Mouse (Mus musculus) limb, embryonic 15.5 days (tissue): ENCODE measurements around the gene Hsd17b13. TPM values are rescaled to one million over a fixed set of nuclear protein-coding genes. Genes with fewer than 3 reads are reported as not detected.
"Not testable (repeated sequence)": the region's sequence is repeated elsewhere in the genome, so short reads cannot be mapped to it uniquely, and the experiment has no call there.

Experiments used
- ATAC-seq: fragments of 200-750 bp; cut with Nextera tagmentation; 2 replicates; pipeline ENCODE4 v1.8.0; 2017; ENCODE audit warnings: low read depth, moderate TSS enrichment; ENCODE audit not compliant: insufficient number of reproducible peaks, low FRiP score, low TSS enrichment
- H3K27ac ChIP-seq: fragments of 300-500 bp; sonication (generic); 2 replicates; pipeline ENCODE4 v1.5.1; 2015; ENCODE audit warnings: moderate library complexity, mild to moderate bottlenecking, inconsistent platforms
- H3K27me3 ChIP-seq: fragments of 300-500 bp; sonication (generic); 2 replicates; pipeline ENCODE4 v1.6.1; 2015; ENCODE audit warnings: inconsistent platforms
- H3K36me3 ChIP-seq: fragments of 300-500 bp; sonication (generic); 2 replicates; pipeline ENCODE4 v1.6.1; 2015; ENCODE audit warnings: inconsistent platforms
- H3K4me1 ChIP-seq: fragments of 300-500 bp; sonication (generic); 2 replicates; pipeline ENCODE4 v1.6.1; 2015; ENCODE audit warnings: inconsistent platforms
- H3K4me2 ChIP-seq: fragments of 300-500 bp; sonication (generic); 2 replicates; pipeline ENCODE4 v1.6.1; 2015; ENCODE audit warnings: mild to moderate bottlenecking, inconsistent platforms
- H3K4me3 ChIP-seq: fragments of 300-500 bp; sonication (generic); 2 replicates; pipeline ENCODE4 v1.5.1; 2015; ENCODE audit warnings: mild to moderate bottlenecking, inconsistent platforms
- H3K9ac ChIP-seq: fragments of 300-500 bp; sonication (generic); 2 replicates; pipeline ENCODE4 v1.6.1; 2015; ENCODE audit warnings: inconsistent platforms
- H3K9me3 ChIP-seq: fragments of 300-500 bp; sonication (generic); 2 replicates; pipeline ENCODE4 v1.6.1; 2016; ENCODE audit warnings: inconsistent platforms
- WGBS: fragments of 180-500 bp; shearing (Covaris S2); methylation state at CpG from one replicate; pipeline ENCODE4 v1.1.7; 2015; 5-methylcytosine and 5-hydroxymethylcytosine counted together
- polyA plus RNA-seq: library from polyadenylated mRNA; unstranded; fragments of >200 nt; fragmentation: Nextera tagmentation; extraction: Ambion mirVana; gene quantifications from 2 replicates; pipeline ENCODE4 v1.2.1, GENCODE M21; 2015

The Hsd17b13 gene
- polyA plus RNA-seq, 1 experiment from 2014 or later = 0.18 TPM

DNA sequence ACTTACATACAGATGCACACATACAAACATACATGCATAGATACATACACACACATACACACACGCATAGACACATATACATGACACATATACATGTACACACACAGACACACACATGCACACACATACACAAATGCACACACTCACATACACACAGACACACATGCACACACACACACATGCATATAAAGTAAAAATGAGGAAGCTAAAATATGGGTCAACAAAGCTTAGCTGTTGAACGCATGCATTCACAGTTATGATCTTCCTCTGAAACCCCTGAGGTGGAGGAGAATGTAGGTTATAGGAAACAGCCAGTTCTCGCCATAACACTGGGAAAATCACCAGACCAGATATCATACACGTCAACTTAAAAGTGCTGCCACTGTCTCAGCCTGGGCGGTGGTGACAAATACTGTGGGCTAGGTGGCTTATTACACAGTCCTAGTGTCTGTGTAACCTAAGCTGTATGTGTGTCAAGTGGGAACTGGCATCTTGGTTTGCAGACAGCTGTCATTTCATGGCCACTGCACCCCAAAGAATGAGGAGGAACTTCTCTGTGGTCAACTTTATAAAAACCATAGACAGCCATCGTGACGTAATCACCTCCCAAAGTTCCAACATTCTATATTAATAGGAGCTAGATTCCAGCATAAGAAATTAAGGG lies 829 bp upstream of the Hsd17b13 start:
- no peak for ATAC-seq
- Histone ChIP-seq H3K9me3 (no peaks in the 10 kb centered on the region), H3K9ac (no peak overlapping the region), H3K36me3 (no peaks in the 10 kb centered on the region), H3K27me3 (no peaks in the 10 kb centered on the region), H3K4me3 (no peak overlapping the region), H3K4me2 (no peak overlapping the region), H3K4me1 (no peaks in the 10 kb centered on the region), H3K27ac (no peak overlapping the region)
- WGBS = 82% methylated on average over 7 of the region's 7 CpGs

DNA sequence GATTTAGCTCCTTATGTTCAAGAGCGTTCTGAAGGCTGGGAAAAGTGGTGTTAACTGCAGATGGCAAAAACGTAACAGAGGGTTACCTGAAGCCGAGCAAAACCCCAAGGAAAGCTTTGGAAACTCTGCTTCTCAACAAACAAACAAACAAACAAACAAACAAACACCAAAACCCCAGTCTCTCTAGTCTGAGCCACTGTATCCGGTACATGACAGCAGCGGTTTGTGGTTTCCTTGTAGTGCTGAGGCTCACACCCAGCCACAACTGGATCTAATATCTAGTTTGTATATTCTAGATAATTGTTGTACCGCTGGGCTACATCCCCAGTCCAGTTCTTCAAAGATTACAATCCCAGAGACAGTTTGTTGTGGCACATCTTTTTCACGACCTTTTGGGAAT lies 1.5 kb downstream of the Hsd17b13 start:
- no peaks in the 10 kb centered on the region for H3K4me1 ChIP-seq
- H3K9ac ChIP-seq = no peak overlapping the region
- no peaks in the 10 kb centered on the region for H3K36me3 ChIP-seq
- H3K27me3 ChIP-seq = no peaks in the 10 kb centered on the region
- H3K4me2 ChIP-seq = no peak overlapping the region
- no peaks in the 10 kb centered on the region for H3K9me3 ChIP-seq
- ATAC-seq = no peak
- no peak overlapping the region for H3K27ac ChIP-seq
- 75% methylated on average over 7 of the region's 7 CpGs for WGBS
- no peak overlapping the region for H3K4me3 ChIP-seq

DNA sequence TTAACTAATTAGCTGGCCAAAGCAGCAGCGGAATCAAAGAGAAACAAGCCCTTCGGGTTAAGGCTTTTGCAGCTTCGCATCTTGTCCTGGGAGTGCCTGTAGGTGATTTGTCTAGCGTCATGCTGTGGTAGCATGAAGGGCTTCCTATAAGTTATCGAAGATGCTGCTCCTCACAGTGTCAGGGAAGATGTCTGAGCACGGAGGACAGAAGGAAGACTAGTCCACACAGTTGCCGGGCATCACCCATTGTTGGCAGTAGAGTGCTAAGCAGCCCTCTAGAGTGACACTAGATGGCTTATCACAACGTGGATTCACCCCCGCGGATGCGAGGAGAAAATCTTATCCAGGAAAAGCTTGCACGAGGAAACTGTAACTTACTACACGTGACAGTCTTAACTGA lies 4.4 kb downstream of the Hsd17b13 start:
- Histone ChIP-seq H3K27me3 (no peaks in the 10 kb centered on the region), H3K36me3 (no peaks in the 10 kb centered on the region), H3K4me2 (no peak overlapping the region), H3K4me3 (no peak overlapping the region), H3K27ac (no peak overlapping the region), H3K9ac (no peak overlapping the region), H3K9me3 (no peaks in the 10 kb centered on the region), H3K4me1 (no peaks in the 10 kb centered on the region)
- no peak for ATAC-seq
- WGBS = 72% methylated on average over 13 of the region's 13 CpGs

DNA sequence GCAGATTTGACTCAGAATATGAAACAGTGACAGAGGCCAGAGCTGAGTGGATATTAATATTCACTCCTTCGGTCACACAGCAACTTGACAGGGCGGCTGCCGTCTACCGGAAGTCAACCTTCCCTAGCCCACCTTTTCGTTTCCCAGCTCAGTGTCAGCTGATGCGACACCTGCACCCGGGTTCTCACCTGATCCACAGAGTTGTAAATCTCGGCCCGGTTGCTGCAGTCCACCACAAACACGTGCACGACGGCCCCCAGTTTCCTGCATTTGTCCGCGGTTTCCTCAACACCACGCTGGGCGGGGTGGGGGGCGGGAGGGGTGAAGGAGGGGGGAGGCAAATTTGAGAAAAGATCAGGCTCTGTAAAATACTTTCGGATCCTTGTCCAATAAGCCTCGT lies 4.8 kb downstream of the Hsd17b13 start:
- Histone ChIP-seq H3K9me3 (no peaks in the 10 kb centered on the region), H3K27me3 (no peaks in the 10 kb centered on the region), H3K9ac (no peak overlapping the region), H3K36me3 (no peaks in the 10 kb centered on the region), H3K27ac (no peak overlapping the region), H3K4me1 (no peaks in the 10 kb centered on the region), H3K4me2 (peak overlapping the region; percentile 17; the same call in 1 of the 2 replicates), H3K4me3 (no peak overlapping the region)
- 36% methylated on average over 19 of the region's 19 CpGs for WGBS
- ATAC-seq = no peak

DNA sequence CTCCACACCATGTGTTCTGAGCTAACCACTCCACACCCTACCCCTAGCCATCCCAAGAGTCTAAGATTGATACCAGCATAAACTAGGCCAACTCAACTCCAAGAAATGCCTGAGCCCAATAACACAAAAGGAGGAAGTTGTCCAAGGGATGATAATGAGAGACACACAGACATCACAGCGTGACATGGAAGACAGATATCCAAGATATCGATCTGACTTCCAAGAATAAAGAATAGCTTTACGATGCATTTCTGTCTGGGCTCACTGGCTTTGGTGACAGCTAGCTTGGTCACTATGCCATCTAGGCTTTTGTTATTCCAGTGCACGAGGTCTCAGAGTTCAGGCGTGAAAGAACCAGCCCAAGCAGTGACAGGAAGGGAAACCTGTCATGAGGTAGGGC lies 6.2 kb downstream of the Hsd17b13 start:
- Histone ChIP-seq H3K4me3 (no peak overlapping the region), H3K9ac (no peak overlapping the region), H3K9me3 (no peaks in the 10 kb centered on the region), H3K27ac (no peak overlapping the region), H3K36me3 (no peaks in the 10 kb centered on the region), H3K27me3 (no peaks in the 10 kb centered on the region), H3K4me2 (no peak overlapping the region), H3K4me1 (no peaks in the 10 kb centered on the region)
- WGBS = 70% methylated on average over 5 of the region's 5 CpGs
- no peak for ATAC-seq

DNA sequence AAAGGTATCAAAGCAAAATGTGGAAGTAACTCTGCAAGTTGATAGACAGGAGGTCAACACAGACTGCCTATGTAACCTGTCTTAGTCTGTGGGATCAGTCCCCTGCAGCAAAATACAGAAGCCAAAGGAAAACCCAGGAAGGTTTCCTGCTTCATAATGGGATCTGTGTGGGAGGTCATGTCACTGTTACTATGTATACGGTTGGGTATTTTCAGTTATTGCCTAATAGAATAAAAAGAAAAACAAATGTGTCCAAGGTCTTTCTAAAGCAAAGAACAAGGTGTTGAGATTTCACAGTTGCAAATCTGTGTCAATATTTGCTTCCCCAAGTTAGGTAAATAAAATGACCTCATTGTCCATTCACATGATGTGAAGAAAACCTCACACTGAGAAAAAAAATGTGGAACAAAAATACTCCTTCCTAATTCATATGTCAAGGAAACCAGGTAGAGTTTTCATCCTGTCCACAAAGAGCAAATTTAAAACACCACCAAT lies 14.2 kb downstream of the Hsd17b13 start:
- Histone ChIP-seq H3K4me2 (no peak overlapping the region), H3K4me3 (no peak overlapping the region), H3K27me3 (no peaks in the 10 kb centered on the region), H3K9me3 (no peaks in the 10 kb centered on the region), H3K4me1 (no peaks in the 10 kb centered on the region), H3K9ac (no peak overlapping the region), H3K27ac (no peak overlapping the region), H3K36me3 (no peaks in the 10 kb centered on the region)
- WGBS = 68% methylated on average over 1 of the region's 1 CpGs
- ATAC-seq = no peak

DNA sequence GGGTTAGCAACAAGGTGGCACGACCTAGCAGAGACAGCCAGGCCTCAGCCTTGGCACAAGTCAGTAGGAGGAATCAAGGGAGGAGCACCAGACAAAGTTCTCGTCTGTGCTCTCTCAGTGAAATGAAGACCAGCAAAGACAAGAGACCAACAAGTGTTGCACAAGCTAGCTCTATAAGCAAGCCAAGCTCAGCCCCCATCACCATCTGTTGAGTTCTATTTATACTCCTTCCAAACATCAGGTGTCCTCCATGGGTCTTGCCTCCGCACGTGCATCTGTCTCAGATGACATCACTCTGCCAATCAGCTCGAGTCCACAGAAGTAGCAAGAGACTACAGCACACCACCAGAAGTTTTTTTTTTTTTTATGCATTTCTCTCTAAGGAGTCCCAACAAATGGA lies 22.6 kb downstream of the Hsd17b13 start:
- Histone ChIP-seq H3K36me3 (no peaks in the 10 kb centered on the region), H3K4me2 (no peak overlapping the region), H3K4me1 (peaks cover 4% of the 10 kb centered on the region; the same call in 1 of the 2 replicates), H3K9ac (no peak overlapping the region), H3K27me3 (no peaks in the 10 kb centered on the region), H3K27ac (no peak overlapping the region), H3K9me3 (no peaks in the 10 kb centered on the region), H3K4me3 (no peak overlapping the region)
- no peak for ATAC-seq
- WGBS = 71% methylated on average over 5 of the region's 5 CpGs

DNA sequence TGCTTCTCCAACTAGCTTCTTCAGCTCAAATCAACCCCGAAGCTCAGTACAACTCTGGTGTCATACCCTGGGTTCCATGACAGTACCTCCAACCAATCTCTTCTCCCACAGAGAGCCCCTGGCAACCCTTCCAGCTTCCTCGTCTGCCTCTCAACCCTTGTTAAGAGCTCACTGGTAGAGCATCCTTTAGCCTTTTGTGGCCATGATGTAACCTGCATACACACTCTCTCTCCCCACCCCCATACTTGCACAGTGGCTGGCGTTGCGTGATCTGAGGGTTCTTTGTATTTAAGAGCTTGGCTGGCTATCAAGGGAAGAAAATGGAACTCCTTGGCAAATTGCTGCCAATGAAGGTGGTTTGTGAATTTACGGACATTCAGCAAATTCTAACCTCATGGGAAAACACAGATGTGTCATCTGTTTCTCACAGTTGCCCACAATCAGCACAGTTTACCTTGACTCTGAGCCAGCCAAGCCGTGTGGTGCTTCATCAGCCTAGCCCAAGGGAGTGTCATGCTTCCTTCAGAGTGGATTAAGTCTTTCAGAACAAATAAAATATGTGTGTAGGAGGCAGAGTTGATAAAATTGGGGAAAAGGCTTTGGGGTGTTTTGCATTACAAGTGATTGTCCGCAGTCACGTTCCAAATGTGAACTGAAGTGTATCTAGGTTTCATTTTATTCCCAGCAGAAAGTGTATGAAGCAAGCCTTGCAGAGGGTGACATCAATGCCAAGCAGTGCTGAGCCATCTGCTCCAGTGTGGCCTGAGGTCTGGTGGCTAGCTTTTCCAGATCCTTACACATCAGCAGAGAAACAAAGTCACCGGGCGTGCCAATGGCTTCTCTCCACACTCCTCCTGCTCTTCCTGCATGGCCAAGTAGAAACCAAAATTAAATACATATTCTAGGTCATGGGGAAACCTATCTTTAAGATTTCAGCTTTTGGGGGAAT lies 23.8 kb downstream of the Hsd17b13 start:
- peaks cover 4% of the 10 kb centered on the region; the same call in 1 of the 2 replicates for H3K4me1 ChIP-seq
- H3K27ac ChIP-seq = no peak overlapping the region
- no peak overlapping the region for H3K4me2 ChIP-seq
- H3K27me3 ChIP-seq = no peaks in the 10 kb centered on the region
- ATAC-seq = no peak
- no peaks in the 10 kb centered on the region for H3K36me3 ChIP-seq
- H3K9me3 ChIP-seq = no peaks in the 10 kb centered on the region
- 69% methylated on average over 10 of the region's 10 CpGs for WGBS
- H3K4me3 ChIP-seq = no peak overlapping the region
- H3K9ac ChIP-seq = no peak overlapping the region

DNA sequence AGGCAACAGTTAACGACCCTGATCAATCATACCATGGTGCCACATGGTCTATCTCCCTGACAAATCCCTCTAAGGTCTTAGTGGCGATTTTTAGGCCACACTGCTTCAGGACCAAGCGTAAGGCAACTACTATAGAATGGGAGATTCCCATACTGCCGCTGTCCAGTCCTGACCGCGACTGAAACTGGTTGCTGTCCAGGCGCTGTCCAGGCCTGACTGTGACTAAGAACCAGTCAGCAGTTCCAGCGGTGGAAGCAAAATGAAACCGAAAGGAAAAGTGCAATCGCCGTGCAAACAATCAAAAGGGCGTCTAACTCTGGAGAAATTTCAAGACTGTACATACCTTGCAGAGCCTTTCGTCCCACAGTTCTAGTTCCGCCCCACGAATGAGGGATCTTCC lies 27.1 kb downstream of the Hsd17b13 start:
- H3K9me3 ChIP-seq, H3K27ac ChIP-seq, H3K27me3 ChIP-seq, H3K4me2 ChIP-seq, H3K9ac ChIP-seq, H3K4me1 ChIP-seq, H3K4me3 ChIP-seq, ATAC-seq, H3K36me3 ChIP-seq: not testable (repeated sequence)
- 88% methylated on average over 15 of the region's 15 CpGs for WGBS

DNA sequence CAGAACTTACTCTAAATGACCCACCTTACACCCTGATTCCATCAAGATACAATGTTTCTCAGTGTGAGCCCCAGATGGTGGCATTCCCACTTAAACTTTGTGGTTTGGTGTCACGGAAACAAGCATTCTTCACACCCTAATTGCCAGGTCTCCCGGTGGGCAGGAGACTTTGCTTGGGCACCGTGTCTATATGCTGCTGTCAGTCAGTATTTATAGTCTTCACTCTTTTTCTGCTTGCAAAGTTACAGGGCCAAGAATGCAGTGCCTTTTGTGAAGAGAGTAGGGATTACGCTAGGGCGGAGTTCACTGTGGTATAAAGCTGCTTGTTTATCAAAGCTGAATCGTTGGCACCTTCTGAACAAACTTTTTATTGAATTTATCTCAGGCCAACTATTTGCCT lies 34.0 kb downstream of the Hsd17b13 start:
- Histone ChIP-seq H3K4me3 (no peak overlapping the region), H3K4me2 (no peak overlapping the region), H3K4me1 (no peaks in the 10 kb centered on the region), H3K9me3 (no peaks in the 10 kb centered on the region), H3K27ac (no peak overlapping the region), H3K27me3 (no peaks in the 10 kb centered on the region), H3K36me3 (no peaks in the 10 kb centered on the region), H3K9ac (no peak overlapping the region)
- ATAC-seq = no peak
- WGBS = 39% methylated on average over 6 of the region's 6 CpGs

DNA sequence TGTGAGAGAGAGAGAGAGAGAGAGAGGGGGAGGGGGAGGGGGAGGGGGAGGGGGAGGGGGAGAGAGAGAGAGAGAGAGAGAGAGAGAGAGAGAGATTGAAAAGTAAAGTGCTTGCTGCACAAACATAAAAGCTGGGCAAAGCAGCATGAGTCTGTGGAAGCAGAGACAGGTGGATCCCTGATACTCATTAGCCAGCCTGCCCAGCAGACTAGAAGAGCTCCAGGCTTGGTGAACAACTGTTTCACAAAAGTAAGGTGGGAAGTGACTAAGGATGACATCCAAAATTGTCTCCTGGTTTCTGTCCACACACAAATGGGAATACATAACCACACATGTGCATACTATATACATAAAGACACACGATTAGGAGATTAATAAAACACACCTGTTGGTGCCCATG lies 37.4 kb downstream of the Hsd17b13 start:
- no peak overlapping the region for H3K4me2 ChIP-seq
- H3K27me3 ChIP-seq = no peaks in the 10 kb centered on the region
- H3K4me3 ChIP-seq = no peak overlapping the region
- H3K36me3 ChIP-seq = no peaks in the 10 kb centered on the region
- no peaks in the 10 kb centered on the region for H3K9me3 ChIP-seq
- peaks cover 3% of the 10 kb centered on the region; the same call in 1 of the 2 replicates for H3K4me1 ChIP-seq
- no peak for ATAC-seq
- no peak overlapping the region for H3K27ac ChIP-seq
- 56% methylated on average over 1 of the region's 1 CpGs for WGBS
- no peak overlapping the region for H3K9ac ChIP-seq

DNA sequence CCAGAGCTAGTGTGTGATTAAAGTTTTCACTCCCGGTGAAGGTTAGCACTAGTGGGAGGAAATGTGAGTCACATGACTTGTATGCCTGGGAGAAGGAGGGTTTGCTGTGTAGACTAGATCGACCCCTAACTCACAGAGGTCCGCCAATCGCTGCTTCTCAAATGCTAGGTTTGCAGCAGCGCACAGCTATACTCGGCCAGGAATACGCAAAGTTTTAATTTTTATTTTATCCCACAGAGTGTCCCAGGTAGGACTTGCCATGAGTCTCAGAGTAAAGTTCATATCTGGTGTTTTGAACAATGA lies 37.9 kb downstream of the Hsd17b13 start:
- Histone ChIP-seq H3K9me3 (no peaks in the 10 kb centered on the region), H3K27ac (no peak overlapping the region), H3K4me1 (peaks cover 3% of the 10 kb centered on the region; the same call in 1 of the 2 replicates), H3K4me2 (no peak overlapping the region), H3K9ac (no peak overlapping the region), H3K36me3 (no peaks in the 10 kb centered on the region), H3K27me3 (no peaks in the 10 kb centered on the region), H3K4me3 (no peak overlapping the region)
- no peak for ATAC-seq
- WGBS = 69% methylated on average over 7 of the region's 7 CpGs
